Mouse (Mus musculus) myocyte (in vitro differentiated cells): ENCODE data around the gene Tubb5.

Experiments used
- POLR2A ChIP-seq: IDR thresholded peaks from one replicate; pipeline ENCODE4 v1.6.1; 2011; ENCODE audit warnings: low read depth, mild to moderate bottlenecking, control low read depth, moderate library complexity; ENCODE audit not compliant: insufficient read length
- POLR2AphosphoS2 ChIP-seq: IDR thresholded peaks from one replicate; pipeline ENCODE4 v1.6.1; 2011; ENCODE audit warnings: low read depth, control low read depth; ENCODE audit not compliant: insufficient read length
- TCF12 ChIP-seq: IDR thresholded peaks from one replicate; pipeline ENCODE4 v1.6.1; 2011; ENCODE audit warnings: mild to moderate bottlenecking, control low read depth; ENCODE audit not compliant: poor library complexity, insufficient read depth, severe bottlenecking

DNA sequence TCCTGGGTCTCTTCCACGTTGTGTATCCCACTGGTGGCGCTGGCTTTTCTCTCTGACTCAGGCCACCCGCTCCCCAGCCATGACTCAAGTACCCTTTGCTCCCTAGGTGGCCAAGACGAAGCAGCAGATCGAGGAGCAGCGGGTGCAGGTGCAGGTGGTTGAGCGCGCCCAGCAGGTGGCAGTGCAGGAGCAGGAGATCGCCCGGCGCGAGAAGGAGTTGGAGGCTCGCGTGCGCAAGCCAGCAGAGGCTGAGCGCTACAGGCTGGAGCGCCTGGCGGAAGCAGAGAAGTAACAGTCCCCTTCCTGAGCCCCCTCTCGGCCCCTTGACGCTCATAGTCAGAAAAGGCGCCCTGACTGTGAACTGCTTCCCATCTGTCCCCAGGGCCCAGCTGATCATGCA is 8.4 kb downstream of the Tubb5 start:
- TF ChIP-seq POLR2AphosphoS2, result peak; percentile 56
- no peak for TF ChIP-seq TCF12
- TF ChIP-seq POLR2A, result no peak
